Mouse (Mus musculus) gastrocnemius, postnatal 10 days (tissue): ENCODE measurements around the gene Gabrb1. TPM values are rescaled to one million over a fixed set of nuclear protein-coding genes. Genes with fewer than 3 reads are reported as not detected.
A peak's percentile ranks its signal among the peaks of the same experiment; 100 is the strongest.

Experiments
- DNase-seq: peaks from one replicate; pipeline ENCODE4 v3.0.0; 2021; ENCODE audit warnings: mixed read lengths
- long read RNA-seq, 2 experiments: library from polyadenylated mRNA; stranded (forward); transcript quantifications; one replicate each; pipeline ENCODE4 v2.0.0; 2021
- total RNA-seq, 2 experiments: library from RNA; stranded (reverse); gene quantifications; 2 replicates each; pipeline ENCODE4 v1.2.3; 2021

Gabrb1 gene
- total RNA-seq: under 1 TPM; 0.07 to 0.12 TPM
- long read RNA-seq, experiment 1: 0 reads
- long read RNA-seq, experiment 2: 0 reads

DNA sequence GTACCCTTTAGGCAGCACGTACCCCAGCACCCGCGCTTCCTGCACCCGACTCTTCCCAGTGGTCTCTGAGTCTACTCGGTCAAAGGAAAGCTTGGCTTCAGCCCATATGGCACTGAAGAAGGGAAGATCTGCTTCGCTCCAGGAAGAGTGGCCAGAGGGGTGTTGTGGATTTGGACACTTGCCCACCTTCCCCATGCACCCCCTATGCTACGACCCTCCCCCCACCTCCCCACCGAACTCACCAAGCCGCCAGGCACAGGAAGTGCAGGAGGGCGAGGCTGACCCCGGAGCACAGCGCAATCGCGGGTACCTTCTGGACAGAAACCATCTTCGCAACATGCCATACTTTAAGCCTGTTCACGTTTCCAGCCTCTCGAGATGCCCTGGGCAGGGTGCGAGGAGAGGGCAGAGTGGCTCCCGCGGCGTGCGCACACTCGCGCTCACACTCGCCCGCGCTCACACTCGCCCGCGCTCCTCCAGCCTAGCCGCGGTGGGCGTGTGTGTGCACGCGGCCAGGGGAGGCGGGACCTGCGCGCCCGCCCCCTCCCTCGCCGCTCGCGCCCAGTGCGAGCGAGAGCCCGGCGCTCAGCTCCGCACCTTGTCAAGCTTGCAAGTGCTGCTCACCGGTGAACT lies at the start of gene Gabrb1:
Gabrb1 (plus strand) TSS at position 632 of the 633 bp plus-strand sequence.
- DNase-seq: peak; percentile 13

DNA sequence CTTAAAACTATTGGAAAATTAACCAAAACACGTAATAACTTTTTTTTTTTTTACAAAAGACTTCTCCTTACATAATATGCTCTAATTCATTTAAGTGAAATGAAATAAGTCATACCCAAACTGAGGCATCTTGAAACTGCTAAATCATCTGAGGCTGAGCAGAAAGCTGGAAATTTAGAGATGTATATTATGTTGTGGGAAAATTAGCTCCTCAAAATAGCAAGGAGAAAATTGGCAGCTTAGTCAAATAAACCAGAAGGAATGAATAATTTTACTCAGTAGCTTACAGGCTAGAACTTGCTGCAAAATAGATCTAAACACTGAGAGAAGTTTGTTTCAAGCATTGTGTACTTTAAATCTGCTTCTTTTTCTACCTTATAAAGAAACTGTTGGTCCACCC lies 49.2 kb upstream of the Gabrb1 start:
- no peak for DNase-seq

DNA sequence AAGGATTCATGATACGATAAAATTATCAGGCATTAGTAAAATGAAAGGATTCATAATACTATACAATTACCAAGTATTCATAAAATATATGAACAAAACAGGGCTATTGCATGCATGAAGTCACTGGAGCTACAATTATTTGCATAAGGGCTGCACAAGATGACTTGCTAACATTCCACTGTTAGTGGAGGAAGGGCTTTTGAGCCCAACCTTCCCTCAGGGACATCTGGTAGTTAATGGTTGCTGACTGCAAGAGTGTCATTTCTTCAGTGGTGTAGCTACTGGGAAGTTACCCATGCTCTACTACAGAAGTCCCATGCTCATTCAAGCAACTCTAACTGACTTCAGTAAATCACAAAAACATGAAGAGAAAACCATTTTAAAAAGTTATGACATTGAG lies 43.6 kb upstream of the Gabrb1 start:
- DNase-seq: no peak

DNA sequence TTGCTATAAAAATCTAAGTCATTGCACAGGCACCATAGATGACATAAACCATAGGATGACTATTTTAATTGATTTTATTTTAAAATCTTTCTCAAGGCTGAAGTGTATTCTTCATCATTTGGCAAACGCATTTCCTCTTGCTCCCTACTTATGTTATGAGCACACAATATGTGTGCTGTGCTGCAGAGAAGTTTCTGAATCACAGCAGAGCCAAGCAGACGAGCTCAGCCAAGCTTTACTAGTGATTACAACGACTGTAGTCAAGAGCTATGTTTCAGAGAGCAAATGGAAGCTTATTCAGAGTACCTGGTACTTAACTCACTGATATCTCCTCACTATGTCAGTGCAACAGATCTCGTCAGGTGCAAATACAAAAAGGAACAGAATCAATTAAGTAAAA lies 41.2 kb upstream of the Gabrb1 start:
- DNase-seq: no peak

DNA sequence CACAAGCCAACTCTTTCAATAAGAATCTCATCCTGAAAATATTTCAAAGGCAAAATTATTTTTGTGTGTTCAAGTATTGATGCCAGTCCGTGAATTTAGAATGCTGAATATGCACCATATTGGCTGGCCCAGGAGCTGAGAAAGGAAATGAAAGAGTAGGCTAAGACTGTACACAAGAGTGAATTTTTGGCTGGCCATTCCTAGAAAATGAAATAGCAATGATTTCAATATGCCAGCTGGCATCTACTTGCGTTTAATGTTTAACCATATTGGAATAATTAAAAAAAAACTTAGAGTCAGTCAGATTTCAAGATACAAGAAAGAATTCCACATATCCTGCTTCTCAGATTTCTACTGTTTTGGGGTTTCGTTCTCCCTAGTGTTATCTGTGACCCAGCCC lies 30.1 kb upstream of the Gabrb1 start:
- no peak for DNase-seq

DNA sequence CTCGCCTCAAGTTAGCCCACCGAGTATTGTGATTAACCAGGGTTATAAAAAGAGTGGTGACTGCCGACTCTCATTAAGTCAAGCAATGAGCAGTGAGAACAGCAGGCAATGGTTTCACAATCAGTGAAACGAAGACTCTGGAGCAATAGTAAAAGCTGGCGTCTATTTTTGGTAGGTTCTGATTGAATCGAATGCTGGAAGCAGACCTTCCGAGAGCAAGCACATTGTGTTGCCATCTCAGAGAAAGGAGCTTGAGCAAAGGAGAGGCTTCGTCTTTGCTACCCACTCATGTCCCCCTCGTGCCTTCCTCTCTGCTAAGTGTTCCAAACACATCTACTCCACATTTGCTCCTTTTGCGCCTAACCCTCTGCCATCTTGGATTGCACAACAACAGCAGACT lies 18.1 kb upstream of the Gabrb1 start:
- no peak for DNase-seq

DNA sequence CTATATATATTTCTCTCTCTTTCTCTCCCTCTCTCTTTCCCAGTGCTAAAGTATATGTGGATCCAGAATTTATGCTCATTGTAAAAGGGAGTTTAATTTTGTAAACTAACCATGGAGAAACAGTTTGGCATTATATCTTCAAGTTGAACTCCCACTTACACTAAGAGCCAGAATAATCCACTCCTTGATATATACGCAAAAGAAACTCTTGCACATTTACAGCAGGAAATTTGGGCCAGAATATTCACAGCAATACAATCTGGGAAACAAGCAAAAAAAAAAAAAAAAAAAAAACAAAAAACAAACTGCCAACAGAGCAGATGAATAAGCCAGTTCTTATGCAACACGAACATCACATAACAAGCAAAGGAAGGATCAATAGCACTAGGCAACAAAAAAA lies 9.8 kb upstream of the Gabrb1 start:
- no peak for DNase-seq

DNA sequence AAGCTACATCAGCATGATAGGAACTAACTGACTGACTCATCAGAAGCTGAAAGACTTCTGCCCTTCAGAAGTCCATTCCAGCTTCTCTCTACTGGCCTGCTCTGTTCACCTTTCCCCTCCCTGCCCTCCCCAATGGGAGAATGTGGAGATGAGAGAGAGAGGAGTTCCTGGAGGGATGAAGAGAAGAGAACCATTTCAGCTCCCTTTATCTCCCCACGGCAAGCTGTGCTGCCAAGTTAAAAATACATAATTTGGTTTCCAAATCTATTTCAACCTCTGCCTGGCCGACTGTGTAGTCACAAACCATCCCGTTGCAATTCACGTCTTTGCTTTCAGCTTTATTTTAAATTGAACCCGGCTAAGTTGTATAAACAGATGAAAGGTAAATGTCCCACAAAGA lies 3.9 kb upstream of the Gabrb1 start:
- DNase-seq: no peak

DNA sequence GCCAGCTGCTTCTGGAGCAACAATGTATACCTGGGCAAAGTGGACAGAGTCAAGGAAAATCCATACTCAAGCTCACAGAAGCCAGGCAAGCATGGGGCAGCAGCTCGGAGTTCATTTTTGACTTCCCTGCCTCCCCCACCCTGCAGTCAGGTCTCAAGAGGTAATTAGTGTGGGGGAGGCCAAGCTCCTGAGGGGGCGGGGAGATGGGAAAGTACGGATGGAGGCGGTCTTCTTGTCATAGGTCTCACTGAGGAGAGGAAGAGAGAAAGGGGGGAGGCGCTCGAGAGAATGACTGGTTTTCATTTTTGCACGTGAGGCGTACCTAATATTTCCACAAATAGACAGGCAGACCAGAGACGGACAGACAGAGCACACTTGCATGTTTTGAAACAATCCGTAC lies 1.1 kb upstream of the Gabrb1 start:
- DNase-seq: no peak

DNA sequence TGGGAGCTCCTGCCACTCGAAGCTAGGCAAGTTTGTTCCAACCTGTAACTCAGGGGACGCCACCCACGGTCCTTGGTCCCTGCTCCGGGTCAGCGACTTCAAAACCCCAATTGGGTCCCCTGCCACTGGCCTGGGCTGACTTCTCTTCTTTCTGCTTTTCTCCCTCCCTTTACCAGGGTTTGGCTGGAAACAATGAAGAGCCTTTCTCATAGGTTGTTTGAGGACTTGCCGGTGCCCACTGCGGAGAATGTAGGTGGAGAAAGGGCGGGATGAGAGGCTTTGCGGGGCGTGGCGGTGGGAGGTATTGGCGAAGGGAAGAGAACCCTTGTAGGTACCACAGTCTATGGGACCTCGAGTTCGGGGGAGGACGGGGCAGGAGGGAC lies 193 bp downstream of the Gabrb1 start, which contains the start of gene Gabra4:
Gabra4 (minus strand) TSS at position 194 of the 383 bp plus-strand sequence.
- DNase-seq: no peak

DNA sequence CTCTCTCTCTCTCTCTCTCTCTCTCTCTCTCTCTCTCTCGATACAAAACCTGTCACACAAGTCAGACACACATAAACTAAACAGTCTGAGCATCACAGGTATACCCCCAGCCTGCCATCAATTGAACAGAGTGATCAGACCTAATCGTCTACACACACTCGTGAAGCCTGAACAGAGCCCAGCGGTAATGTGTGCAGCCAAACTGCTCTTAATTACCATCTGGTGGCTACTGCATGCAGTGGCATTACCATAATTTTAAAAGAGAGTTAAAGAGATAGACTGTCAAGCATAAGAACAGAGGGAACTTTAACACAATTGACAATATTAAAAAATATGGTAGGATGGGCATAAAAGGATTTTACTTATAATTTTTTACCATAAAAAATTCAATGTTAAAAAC lies 7.7 kb downstream of the Gabrb1 start:
- no peak for DNase-seq

DNA sequence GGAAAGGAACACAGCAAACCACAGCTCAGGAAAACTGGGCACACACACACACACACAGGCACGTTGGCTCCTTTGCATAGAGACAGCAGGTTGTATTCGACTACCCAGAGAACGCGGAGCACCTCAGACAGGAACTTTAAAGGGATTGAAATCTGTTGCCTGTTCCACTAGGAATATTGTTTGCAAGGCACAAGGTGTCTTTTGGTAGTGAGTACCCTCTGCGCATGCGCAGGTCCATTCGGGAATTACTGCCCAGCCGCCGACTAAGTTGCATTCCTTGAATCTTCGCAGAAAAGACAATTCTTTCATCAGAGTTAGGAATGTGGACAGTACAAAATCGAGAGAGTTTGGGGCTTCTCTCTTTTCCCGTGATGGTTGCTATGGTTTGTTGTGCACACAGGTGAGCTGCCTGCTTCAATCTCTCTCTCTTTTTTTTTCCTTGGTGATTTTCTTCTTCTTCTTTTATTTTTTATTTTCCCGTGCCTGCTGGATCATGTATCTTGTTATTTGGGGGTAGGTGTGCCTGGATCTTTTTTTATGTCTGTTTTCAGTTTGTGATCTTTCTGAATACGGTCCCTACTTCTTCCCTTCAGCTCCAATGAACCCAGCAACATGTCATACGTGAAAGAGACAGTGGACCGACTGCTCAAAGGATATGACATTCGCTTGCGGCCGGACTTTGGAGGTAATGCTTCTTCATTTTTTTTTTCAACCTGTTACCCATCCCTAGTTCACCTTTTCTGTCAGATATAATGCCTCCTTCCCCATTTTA lies 42.0 kb downstream of the Gabrb1 start:
- peak; percentile 27 for DNase-seq

DNA sequence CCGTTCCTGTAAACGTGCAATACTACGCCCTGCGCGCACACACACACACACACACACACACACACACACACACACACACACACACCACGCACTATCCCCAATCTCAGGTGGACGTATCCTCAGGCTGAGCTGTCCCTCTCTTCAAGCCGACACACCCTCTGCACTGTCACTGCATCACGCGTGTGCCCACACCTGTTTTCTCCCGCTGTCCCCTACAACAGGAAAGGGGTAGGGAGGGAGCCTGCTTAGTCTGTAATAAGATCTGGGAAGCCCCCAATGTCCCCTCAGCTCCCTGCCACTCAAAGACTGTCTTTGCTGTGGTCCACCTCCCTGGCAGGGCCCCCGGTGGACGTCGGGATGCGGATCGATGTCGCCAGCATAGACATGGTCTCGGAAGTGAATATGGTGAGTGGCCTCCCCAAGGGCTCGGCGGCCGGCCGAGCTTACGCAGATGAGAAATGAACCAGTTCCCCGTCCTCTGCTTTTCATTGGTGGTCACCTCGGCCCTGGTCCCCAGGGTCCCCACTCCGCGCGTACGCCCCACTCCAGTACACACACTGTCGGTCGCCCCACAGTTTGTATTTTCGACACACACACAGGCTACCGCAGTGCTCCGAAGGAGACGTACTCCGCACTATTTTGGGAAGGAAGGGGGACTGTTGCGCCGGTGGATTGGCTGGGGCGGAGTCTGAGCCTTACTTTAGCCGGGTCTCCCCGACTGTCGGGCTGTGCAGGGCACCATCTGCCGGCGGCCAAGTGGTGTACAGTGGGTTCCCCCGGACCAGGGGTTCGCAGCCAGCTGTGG lies 42.8 kb downstream of the Gabrb1 start:
- peak; percentile 17 for DNase-seq

DNA sequence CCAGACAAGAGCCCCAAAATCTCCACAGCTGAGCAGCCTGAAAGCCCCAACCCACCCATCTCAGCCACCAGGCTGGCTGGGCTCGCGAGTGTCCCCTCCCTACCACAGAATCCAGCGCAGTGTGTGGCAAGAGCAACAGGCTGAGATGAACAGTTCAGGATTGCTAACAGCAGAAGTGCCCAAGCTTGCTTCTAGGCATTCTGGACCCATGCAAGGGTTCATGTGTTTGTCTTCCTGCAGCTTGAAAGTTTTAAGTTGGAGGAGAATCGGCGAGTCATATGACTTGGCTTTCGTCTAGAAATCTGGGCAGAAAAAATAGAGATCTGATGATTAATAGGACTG lies 43.3 kb downstream of the Gabrb1 start:
- no peak for DNase-seq

DNA sequence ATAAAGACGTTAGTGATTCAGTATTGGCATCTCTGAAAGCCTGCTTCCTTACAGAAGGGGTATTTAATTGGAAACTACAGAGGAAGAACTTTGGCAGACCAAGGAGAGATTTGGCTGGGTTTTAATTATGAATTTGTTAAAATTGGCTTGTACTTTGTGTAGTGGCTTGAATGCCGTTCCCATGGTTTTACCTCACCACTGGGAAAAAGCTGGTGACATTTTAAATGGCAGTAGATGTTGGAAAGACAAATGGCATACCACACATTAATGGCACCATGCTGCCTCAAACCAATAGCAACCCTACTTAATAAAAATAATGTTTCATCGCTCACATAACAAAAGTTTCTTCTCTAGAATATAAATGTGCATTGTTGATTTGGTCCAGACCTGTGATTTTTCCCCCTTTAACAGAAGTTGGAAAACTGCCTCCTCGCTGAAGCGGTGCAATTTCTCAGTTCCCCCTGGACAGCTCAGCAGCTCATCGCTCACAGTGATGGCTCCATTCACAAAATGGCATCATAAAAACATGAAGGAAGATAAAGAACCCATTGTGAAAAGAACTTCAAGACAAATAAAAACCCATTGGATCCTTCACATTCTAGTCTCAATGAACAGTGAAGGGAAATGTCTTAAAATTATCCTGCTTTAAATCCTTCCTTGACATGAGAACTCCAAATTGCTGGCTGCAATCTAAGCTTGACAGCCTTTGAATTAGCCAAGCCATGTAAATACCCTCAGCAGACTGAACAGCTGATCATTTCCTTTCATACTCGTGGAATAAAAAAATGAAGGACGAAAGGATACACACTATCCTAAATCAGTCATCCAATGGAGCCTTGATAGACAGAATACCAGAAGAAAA lies 75.2 kb downstream of the Gabrb1 start:
- DNase-seq: no peak

DNA sequence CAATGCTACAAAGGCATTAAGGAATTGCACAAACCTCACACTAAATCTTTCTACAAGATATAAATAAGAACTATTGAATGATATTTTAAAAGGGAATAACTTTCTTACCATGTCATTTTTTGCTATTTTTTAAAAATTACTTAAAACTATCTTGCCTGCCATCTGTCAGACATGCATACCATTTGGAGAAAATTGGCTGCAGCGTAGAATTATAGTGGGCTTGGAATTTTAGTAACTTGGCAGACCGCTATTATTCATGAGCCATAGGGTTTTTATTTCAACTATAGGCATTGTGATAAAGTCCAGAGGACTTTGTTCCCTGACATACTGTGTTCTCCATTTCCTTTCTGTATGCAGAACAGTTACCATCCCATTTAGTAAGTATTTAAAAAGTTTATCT lies 89.5 kb downstream of the Gabrb1 start:
- no peak for DNase-seq

DNA sequence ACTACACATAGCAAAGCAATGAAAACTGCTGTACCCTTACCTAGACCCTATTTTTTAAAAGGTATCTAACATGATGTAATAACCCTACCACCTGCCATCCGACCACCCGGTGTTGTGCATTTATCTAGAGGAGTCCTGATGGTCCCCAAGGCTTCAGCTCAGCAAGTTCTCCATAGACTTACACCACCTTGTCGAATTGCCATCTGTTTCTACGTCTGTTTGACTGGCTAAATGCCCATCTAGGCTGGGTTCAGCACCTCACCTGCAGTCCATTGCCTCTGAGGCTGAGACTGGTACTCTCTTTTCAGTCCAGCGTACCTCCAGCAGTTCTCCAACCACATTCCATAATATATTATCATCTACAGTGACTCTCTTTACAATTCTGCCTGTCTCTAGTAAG lies 96.1 kb downstream of the Gabrb1 start:
- DNase-seq: no peak

DNA sequence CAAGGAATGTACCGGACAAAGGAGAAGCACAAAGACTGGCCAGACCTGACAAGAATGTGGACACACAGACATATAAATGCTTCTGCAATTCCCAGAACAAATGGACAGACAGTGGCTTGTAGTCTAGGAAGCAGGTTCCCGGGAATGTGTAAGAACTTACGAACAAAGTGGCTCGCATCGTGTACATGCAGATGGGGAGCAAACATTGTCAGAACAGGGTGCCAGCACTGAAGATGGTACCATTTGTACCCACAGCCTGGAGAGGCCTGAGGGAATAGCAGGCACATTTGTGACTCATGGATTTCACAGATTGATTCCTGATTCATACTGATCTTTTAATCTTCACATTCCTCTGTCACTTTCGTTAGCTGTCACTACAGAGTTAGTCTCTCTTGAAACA lies 103.2 kb downstream of the Gabrb1 start:
- no peak for DNase-seq

DNA sequence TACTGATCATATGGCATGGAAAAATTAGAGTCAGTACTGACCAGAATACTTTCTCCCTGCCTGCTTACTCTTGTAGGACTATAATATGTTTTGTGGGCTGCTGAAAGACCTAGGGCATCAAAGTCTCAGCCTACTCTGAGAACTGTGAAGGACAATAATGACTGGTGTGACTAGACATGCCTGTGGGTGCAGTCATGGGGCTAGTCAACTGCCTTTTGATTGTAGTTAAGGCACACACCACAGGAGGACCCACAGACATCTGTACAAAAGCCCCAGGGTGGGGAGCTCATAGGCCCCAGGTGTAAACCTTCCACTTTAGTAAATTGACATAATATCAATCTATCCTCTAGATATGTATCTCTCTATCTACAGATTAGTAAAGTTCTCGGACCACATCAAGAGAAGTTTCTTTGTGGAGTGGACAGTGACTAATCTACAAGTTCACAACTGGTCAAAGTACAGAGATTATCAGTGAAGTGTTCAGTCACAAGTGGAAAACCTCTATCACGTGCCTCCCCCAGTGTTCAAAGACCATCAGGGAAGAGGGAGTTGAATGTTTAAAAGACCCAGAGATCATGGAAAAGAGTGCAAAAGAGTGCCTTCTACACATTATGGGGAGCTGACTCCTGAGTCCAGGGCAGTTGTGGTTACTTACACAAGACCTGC lies 123.7 kb downstream of the Gabrb1 start:
- DNase-seq: no peak

DNA sequence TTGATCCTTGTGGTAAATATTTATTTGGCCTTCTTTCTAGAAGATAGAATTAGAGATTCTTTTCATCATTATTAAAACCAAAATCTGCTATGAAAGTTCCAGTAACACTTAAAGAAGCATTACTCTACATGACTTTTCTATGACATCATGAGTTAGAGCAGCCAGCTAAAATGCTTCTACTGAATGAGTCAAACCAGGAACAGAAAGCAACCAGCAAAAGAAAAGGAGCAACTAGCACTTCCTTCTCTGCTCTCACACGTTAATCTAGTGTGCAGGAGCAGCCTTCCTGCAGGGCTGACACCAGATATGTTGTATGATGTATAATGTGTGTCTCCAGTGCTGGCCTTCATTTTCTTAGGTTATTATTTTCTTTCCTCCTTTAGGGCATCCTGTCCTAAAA lies 164.9 kb downstream of the Gabrb1 start:
- no peak for DNase-seq

DNA sequence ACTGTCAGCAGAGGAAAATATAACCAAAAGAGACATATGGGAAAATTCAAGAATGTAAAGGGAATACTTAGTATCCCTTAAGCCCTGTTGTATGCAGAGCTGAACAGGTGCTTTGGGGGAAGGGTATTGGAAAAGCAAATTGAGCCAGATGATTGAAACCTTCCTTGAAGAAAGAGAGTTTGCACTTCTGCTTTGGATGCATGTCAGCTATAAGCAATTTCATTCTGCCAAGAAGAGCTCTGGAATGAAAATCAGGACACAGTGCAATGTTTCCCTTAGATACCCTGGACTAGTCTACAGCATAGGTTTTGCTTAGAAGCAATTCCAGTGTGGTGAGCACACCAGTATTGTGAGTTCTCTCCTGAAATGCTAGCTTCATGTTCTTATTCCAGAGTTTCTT lies 170.4 kb downstream of the Gabrb1 start:
- no peak for DNase-seq

DNA sequence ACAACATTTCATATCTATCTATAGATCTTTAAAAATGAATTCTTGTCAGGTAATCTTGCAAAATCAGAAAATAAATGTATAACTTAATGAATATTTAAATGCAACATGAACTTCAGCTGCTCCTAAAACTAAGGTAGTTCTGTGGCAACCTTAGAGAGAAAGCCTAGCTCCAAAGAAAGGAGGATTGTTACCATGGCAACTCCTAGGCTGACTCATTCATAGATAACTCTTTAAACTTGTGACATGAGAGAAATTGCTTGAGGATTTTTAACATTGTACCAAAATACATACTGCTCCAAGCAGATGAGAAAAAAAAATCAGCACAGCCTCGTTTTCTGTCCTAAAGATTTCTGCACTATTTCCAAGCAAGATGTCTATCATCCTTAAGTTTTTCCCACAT lies 171.1 kb downstream of the Gabrb1 start:
- DNase-seq: no peak
